Mouse (Mus musculus) CH12.LX (cell line): ENCODE results near the gene Gm49776. TPM values are rescaled to one million over a fixed set of nuclear protein-coding genes. Genes with fewer than 3 reads are reported as not detected.

ENCODE experiments used
- DNase-seq: peaks from one replicate; pipeline ENCODE4 v3.0.0-alpha.2; 2013; ENCODE audit errors: extremely low read depth
- H3K27ac ChIP-seq: 2 replicates; pipeline ENCODE4 v1.5.1; 2012; ENCODE audit warnings: low read depth, mild to moderate bottlenecking, control low read depth, moderate library complexity; ENCODE audit not compliant: insufficient read depth
- H3K27me3 ChIP-seq: replicated peaks from 2 replicates; pipeline ENCODE3; 2012; ENCODE audit warnings: inconsistent platforms
- H3K36me3 ChIP-seq, 2 experiments: replicated peaks in 1 of 2; 2 replicates each; pipeline versions ENCODE3 to v1.6.1; 2012; ENCODE audit warnings: inconsistent platforms in 1 of 2, low read length in 1 of 2, mild to moderate bottlenecking in 1 of 2, mixed read lengths in 1 of 2, moderate library complexity in 1 of 2; ENCODE audit not compliant: control insufficient read depth in 1 of 2, insufficient read depth in 1 of 2
- H3K4me1 ChIP-seq, 2 experiments: 2 replicates each; pipeline ENCODE4 v1.6.1; 2012; ENCODE audit warnings: inconsistent platforms in 1 of 2, moderate library complexity in 1 of 2; ENCODE audit not compliant: insufficient read depth in 2 of 2, control insufficient read depth in 1 of 2
- H3K4me2 ChIP-seq: 2 replicates; pipeline ENCODE4 v1.6.1; 2012; ENCODE audit warnings: low read depth, mild to moderate bottlenecking, control low read depth; ENCODE audit not compliant: poor library complexity, insufficient read depth, severe bottlenecking
- H3K4me3 ChIP-seq, 3 experiments: fragments of 150-350 bp in 1 of 3; sonication (generic) in 1 of 3; replicated peaks in 1 of 3; 2 replicates each; pipeline versions ENCODE3 to v1.5.1; 2011 to 2012; ENCODE audit warnings: low read depth in 2 of 3, low read length in 2 of 3, mild to moderate bottlenecking in 2 of 3, moderate library complexity in 2 of 3, control low read depth in 1 of 3, improper control_type of control experiment in 1 of 3, inconsistent platforms in 1 of 3, mixed read lengths in 1 of 3; ENCODE audit not compliant: poor library complexity in 1 of 3
- H3K79me2 ChIP-seq: replicated peaks from 2 replicates; pipeline ENCODE4 v1.6.1; 2012; ENCODE audit warnings: mild to moderate bottlenecking, moderate library complexity; ENCODE audit not compliant: control insufficient read depth, poor library complexity, insufficient read depth, severe bottlenecking; ENCODE audit errors: extremely low read depth
- H3K9ac ChIP-seq: 2 replicates; pipeline ENCODE4 v1.6.1; 2012; ENCODE audit warnings: low read depth, mild to moderate bottlenecking, control low read depth, moderate library complexity; ENCODE audit not compliant: insufficient read depth
- H3K9me3 ChIP-seq: replicated peaks from 2 replicates; pipeline ENCODE3; 2012; ENCODE audit warnings: low read length, inconsistent platforms, mixed read lengths
- BHLHE40 ChIP-seq: IDR thresholded peaks from 2 replicates; pipeline ENCODE4 v1.6.1; 2011; ENCODE audit warnings: mild to moderate bottlenecking, low read depth, low read length, improper control_type of control experiment
- EP300 ChIP-seq: IDR thresholded peaks from 2 replicates; pipeline ENCODE4 v1.6.1; 2011; ENCODE audit warnings: low read length, improper control_type of control experiment
- HCFC1 ChIP-seq: IDR thresholded peaks from 2 replicates; pipeline ENCODE4 v1.6.1; 2012; ENCODE audit warnings: low read depth, mild to moderate bottlenecking, inconsistent platforms, low read length, improper control_type of control experiment
- KAT2A ChIP-seq: IDR thresholded peaks from 2 replicates; pipeline ENCODE4 v1.6.1; 2012; ENCODE audit warnings: low read length, improper control_type of control experiment, inconsistent platforms; ENCODE audit not compliant: insufficient replicate concordance
- MAFK ChIP-seq: IDR thresholded peaks from 2 replicates; pipeline ENCODE4 v1.6.1; 2011; ENCODE audit warnings: low read length, improper control_type of control experiment; ENCODE audit not compliant: insufficient replicate concordance
- MAX ChIP-seq: IDR thresholded peaks from 2 replicates; pipeline ENCODE4 v1.6.1; 2011; ENCODE audit warnings: low read length, improper control_type of control experiment
- MAZ ChIP-seq: IDR thresholded peaks from 2 replicates; pipeline ENCODE4 v1.6.1; 2012; ENCODE audit warnings: low read depth, mild to moderate bottlenecking, inconsistent platforms, low read length, improper control_type of control experiment, moderate library complexity
- MYC ChIP-seq: IDR thresholded peaks from 2 replicates; pipeline ENCODE4 v1.6.1; 2011; ENCODE audit warnings: low read depth, mild to moderate bottlenecking, improper control_type of control experiment, low read length
- PAX5 ChIP-seq: IDR thresholded peaks from 2 replicates; pipeline ENCODE4 v1.6.1; 2012; ENCODE audit warnings: low read length, inconsistent platforms, mixed read lengths
- POLR2A ChIP-seq: IDR thresholded peaks from 2 replicates; pipeline ENCODE4 v1.6.1; 2011; ENCODE audit warnings: low read depth, mild to moderate bottlenecking, improper control_type of control experiment, low read length
- TCF12 ChIP-seq: IDR thresholded peaks from 2 replicates; pipeline ENCODE4 v1.6.1; 2014; ENCODE audit warnings: low read depth, mild to moderate bottlenecking, inconsistent platforms, low read length, improper control_type of control experiment
- USF2 ChIP-seq: conservative IDR thresholded peaks from 2 replicates; pipeline ENCODE4 v1.6.1; 2011; ENCODE audit warnings: low read depth, low read length, improper control_type of control experiment
- ZMIZ1 ChIP-seq: IDR thresholded peaks from 2 replicates; pipeline ENCODE4 v1.6.1; 2012; ENCODE audit warnings: low read depth, mild to moderate bottlenecking, inconsistent platforms, low read length, improper control_type of control experiment
- ZNF384 ChIP-seq: IDR thresholded peaks from 2 replicates; pipeline ENCODE4 v1.6.1; 2012; ENCODE audit warnings: low read depth, low read length, improper control_type of control experiment, inconsistent platforms
- dilution Hi-C: fragments of 300-500 bp; cut with MboI; formaldehyde crosslinking; loops from 2 replicates; pipeline ENCODE4 v1.14.3; 2020; ENCODE audit warnings: low sequenced_read_pairs; ENCODE audit not compliant: extremely low pct_unique_long_range_greater_than_20kb, extremely low pct_ligation_motif_present
- in situ Hi-C: fragments of 300-500 bp; cut with MboI; formaldehyde crosslinking; loops from 3 replicates; pipeline ENCODE4 v1.14.3; 2019; ENCODE audit warnings: low sequenced_read_pairs, low pct_ligation_motif_present, low pct_unique_long_range_greater_than_20kb, mixed read lengths
- polyA plus RNA-seq: library from polyadenylated mRNA; unstranded; fragments of >175 nt; gene quantifications from 2 replicates; pipeline ENCODE4 v1.2.1, GENCODE M21; 2012; ENCODE audit warnings: low read depth; ENCODE audit not compliant: insufficient read length
- total RNA-seq, 2 experiments: library from RNA; depleted of rRNA; stranded (reverse); fragments of 300-350 nt in 1 of 2; fragments of >200 nt in 1 of 2; gene quantifications; 2 replicates each; pipeline ENCODE4 v1.2.3; 2012 to 2014

Gm49776 gene
- total and polyA plus RNA-seq, 3 experiments = 0.25 to 25.0 TPM; not detected in 1

DNA sequence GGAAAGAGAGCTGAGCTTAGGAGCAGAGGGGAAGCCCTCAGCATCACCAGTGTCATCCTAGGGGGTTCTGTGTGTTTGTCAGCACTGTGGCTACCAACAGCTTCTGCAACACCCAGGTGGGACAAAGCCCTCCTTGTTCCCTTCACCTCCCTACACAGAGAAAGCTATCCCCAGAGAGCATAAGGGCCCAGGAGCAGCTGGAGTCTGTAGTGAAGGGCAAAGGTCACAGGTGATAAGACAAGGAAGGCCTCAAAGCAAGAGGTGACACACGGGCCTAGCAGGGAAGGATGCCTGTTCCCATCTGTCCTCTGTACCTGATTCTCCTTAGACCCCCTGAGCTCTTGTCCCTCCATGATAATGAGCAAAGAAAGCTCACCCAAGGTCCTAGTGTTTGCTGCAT, 56.5 kb downstream of the Gm49776 start:
- Histone ChIP-seq H3K27ac (no peak overlapping the region), H3K4me2 (no peak overlapping the region), H3K79me2 (no peaks in the 10 kb centered on the region), H3K4me3 (no peak overlapping the region), H3K4me1 (peaks cover 0 to 8% of the 10 kb centered on the region in 2 experiments; a peak in 2 of 4 replicates), H3K27me3 (peaks cover 94% of the 10 kb centered on the region), H3K9me3 (no peaks in the 10 kb centered on the region), H3K36me3 (no peaks in the 10 kb centered on the region), H3K9ac (no peak overlapping the region)
- dilution Hi-C loops = no loop called here
- in situ Hi-C loops = no loop called here
- TF ChIP-seq PAX5 (no peak), ZNF384 (no peak), MAZ (no peak), MAX (no peak)
- no peak for DNase-seq

DNA sequence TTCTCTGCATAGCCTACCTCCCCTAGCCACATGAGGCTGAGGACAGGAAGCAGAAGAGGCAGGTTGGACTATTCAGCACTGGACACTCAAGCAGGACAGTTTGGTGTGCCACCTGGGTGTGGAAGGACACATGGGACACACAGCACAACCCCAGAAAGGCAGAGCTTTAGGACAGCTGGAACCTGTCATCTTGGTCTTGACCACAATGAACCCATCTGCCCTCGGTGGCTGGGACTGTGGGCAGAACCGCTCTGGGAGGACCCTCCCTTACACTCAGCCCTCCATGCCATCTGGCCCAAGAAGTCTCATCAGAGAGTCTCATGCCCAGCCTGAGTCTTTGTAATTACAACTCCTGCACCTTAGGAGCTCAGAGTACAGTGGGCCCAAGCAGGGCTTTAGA, 58.1 kb downstream of the Gm49776 start:
- Histone ChIP-seq H3K4me1 (peaks cover 1 to 12% of the 10 kb centered on the region in 2 experiments; a peak in 3 of 4 replicates), H3K9me3 (no peaks in the 10 kb centered on the region), H3K4me3 (no peak overlapping the region), H3K4me2 (no peak overlapping the region), H3K79me2 (no peaks in the 10 kb centered on the region), H3K27me3 (peaks cover 93% of the 10 kb centered on the region), H3K9ac (no peak overlapping the region), H3K36me3 (no peaks in the 10 kb centered on the region), H3K27ac (no peak overlapping the region)
- TF ChIP-seq PAX5 (no peak), BHLHE40 (no peak), USF2 (no peak), EP300 (no peak), TCF12 (no peak), KAT2A (no peak), ZMIZ1 (no peak), POLR2A (no peak), HCFC1 (no peak), MAFK (no peak), MYC (no peak), ZNF384 (no peak)
- dilution Hi-C loops (no loop called here), in situ Hi-C loops (no loop called here)
- no peak for DNase-seq
